Mouse (Mus musculus) lung, postnatal 0 days (tissue): ENCODE measurements around the gene Abhd16b.

Source experiments
- CTCF ChIP-seq: IDR thresholded peaks from 2 replicates; pipeline ENCODE4 v1.5.1; 2016; ENCODE audit warnings: antibody characterized with exemption, mild to moderate bottlenecking
- EP300 ChIP-seq: IDR thresholded peaks from 2 replicates; pipeline ENCODE4 v1.6.1; 2016; ENCODE audit warnings: antibody characterized with exemption, mild to moderate bottlenecking, control low read depth

GRCm38 (mm10) chr2:181485741-181486140 is 7.3 kb upstream of the Abhd16b start:
- TF ChIP-seq CTCF (no peak), EP300 (no peak)
